Mouse (Mus musculus) urinary bladder, postnatal 4 days (tissue): ENCODE data around the gene Csnk1e.
A peak's percentile ranks its signal among the peaks of the same experiment; 100 is the strongest.

Experiments used
- DNase-seq, 2 experiments: peaks; one replicate each; pipeline ENCODE4 v3.0.0; 2021 to 2022; ENCODE audit warnings: low spot score in 2 of 2

Csnk1e gene

DNA sequence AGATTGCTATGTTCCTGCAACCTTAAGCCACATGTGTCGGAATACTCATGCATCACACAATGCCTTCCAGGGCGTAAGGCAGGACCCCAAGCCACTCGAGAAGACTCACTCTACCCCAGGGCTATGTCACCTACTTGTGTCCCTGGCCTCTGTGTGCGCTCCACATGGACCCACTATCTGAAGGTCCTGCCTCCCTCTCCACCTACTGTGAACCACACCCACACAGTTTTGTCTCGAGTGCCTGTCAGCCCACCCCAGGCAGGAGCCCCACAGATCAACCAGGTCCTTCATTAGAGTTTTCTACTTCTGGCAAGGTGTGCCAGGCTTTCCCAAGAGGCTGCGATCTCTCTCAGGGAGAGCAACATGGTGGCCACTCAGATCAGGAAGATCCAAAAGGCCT lies 60.1 kb downstream of the Csnk1e start:
- no peak for DNase-seq

DNA sequence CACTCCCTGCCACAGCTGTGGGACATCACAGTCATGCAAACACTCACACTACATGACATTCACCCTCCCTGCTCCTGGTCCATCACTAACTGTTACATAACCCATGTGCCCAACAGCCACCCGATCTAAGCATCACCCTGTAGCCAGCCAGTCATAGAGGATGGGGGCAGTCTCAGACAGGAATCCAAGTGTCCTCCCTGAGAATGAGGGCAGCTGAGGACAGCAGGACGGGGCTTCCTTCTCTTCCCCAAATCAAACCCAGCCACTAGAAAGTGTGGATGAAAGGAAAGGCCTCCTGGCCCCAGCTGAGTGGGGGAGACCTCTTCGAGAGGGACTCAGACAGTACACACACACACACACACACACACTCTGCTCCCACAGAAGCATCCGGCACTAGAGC lies 60.5 kb downstream of the Csnk1e start:
- DNase-seq = no peak

DNA sequence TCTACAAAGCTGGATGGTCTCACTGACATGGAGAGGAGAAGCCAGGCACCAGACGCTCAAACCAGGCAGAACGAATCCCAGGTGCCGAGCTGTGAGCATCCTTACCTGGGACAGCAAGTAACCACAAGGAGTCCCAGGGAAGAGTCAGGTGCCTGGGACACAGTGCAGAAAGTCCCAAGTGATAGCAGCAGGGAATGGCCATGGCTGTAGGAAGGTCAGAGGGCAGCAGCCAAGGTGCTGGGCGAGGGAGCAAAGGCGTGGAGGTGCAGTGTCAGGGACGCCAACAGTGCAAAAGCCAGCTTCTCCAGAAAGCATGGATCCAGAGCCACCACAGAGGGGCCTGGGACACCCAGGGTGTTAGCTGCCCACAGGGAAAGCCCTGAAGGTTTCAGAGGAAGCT lies 62.3 kb downstream of the Csnk1e start:
- DNase-seq = no peak

DNA sequence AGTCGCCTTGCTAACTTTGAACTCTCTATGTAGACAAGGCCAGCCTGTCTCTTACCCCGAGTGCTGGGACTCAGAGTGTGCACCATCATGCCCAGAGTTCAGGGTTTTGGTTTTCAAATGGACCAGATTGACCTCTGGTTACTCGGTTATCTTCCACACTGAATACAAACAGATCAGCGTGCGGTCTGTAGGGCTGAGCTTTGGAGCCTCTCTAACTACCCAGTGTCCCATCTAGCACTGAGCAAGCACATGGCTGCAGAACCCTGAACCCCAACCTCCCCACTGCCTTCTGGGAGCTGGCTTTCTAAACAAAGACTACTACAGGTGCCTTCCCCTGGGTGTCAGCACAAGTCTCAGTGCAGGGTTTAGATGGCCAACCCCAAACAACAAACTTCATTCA lies 62.8 kb downstream of the Csnk1e start:
- DNase-seq = no peak

DNA sequence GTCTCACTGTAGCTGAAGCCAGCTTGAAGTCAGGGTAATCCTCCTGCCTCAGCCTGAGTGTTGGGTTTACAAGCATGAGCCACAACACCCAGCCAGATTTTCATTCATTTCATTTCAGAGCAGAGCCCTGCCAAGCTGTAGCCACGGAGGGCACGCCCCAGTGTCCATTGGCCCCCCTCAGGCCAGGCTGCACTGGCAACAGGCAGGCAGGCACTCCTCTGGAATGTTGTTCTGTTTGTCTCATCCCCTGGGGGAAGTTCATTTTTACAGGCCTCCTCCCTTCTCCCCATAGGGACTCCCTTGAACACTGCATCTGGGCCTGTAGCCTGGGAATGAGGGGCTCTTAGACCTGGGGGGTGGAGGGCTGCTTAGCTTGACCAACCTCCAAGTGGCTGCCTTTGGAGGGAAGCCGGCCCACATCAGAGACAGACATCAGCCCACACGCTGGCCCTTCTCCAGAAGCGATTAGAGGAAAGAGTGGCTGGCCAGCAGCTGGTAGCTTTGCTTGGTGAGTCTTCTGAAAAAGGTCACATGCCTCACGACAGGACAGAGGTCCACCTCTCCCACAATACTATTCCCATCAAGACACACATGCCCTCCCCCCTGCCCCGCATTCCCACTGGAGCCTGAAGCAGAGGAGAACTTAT lies 63.8 kb downstream of the Csnk1e start:
- peak; percentile 72 to 75 for DNase-seq

DNA sequence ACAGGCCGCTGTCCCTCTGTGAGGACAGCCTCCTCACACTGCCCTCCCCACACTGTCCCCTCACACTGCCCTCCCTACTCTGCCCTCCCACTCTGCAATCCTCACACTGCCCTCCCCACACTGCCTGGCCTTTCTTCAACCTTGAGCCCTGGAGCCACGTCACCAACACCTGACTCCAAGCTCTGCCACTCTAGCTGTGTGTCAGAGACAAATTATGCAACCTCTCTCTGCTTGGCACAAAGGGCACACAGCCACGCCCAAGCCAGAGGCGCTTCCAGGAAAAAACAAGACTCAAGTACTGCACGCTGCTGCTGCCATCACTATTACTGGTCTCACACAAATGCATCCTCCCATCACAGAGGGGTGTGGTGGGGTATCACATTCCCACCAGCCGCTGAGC lies 64.9 kb downstream of the Csnk1e start:
- no peak for DNase-seq

DNA sequence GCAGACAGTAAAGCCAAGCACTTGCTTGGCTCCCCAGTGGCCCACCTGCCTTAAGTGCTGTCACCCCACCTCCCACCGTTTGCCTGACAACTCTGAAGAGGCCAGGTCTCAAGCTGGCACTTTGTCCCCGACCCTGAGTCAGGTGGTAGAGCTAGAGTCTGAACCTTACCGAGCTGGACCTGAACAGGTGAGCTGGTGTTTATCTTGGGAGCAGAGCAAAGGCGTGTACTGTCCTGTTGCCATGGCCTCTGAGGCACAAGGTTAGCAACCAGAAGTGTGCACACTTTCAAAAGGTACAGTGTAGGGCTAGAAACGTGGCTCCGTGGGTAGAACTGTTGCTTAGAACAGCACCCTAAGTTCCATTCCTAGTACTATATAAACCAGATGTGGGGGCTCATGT lies 67.2 kb downstream of the Csnk1e start:
- no peak for DNase-seq

DNA sequence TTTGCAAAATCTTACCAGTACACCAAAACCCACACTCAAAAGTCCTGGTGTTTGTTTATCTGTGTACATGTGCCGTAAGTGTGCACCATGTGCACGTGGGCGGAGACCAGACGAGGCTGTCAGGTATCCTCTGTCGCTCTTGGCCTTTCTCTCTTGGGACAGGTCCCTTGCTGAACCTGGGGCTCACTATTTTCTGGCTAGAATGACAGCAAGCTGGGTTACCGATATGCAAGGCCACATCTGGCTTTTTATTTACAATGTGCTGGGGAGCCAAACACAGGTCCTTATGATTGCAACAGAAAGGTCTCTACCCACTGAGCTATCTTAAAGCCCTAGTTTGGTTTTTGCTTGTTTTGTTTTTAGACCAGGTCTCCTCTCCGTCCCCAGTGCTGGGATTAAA lies 67.8 kb downstream of the Csnk1e start:
- DNase-seq = no peak

DNA sequence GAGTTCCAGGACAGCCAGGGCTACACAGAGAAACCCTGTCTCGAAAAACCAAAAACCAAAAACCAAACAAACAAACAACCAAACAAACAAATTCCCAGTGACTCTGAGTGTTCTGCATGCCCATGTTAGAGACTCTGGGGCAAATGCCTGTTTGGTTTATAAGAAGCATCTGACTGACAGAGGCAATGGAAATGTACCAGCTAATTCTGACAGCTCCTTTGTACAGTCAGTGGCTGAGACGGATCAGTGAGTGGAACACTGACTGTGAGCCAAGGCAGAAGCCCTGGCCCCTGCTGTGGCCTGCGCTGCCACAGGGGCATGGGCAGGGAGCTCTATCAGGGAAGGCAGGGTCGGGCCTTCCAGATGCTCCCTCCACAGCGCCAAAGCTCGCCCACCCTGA lies 68.3 kb downstream of the Csnk1e start:
- DNase-seq = no peak

DNA sequence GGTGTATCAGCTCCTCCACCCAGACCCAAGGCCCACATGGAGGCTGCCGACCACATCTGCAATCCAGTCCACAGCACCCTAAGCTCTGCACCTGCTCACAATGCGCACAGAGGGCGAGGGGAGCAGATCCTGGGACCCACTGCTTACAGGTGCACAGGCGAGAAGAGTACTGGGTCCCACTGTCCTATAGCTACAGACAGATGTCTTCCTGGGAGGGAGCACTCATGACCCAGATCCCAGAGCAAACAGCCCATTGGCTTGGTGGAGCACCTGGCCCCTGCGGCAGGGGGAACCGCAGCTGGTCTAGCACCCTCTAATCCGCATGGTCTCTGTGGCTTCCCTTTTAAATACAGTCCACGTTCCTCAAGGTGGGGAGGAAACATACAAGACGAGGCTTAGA lies 73.7 kb downstream of the Csnk1e start:
- no peak for DNase-seq

DNA sequence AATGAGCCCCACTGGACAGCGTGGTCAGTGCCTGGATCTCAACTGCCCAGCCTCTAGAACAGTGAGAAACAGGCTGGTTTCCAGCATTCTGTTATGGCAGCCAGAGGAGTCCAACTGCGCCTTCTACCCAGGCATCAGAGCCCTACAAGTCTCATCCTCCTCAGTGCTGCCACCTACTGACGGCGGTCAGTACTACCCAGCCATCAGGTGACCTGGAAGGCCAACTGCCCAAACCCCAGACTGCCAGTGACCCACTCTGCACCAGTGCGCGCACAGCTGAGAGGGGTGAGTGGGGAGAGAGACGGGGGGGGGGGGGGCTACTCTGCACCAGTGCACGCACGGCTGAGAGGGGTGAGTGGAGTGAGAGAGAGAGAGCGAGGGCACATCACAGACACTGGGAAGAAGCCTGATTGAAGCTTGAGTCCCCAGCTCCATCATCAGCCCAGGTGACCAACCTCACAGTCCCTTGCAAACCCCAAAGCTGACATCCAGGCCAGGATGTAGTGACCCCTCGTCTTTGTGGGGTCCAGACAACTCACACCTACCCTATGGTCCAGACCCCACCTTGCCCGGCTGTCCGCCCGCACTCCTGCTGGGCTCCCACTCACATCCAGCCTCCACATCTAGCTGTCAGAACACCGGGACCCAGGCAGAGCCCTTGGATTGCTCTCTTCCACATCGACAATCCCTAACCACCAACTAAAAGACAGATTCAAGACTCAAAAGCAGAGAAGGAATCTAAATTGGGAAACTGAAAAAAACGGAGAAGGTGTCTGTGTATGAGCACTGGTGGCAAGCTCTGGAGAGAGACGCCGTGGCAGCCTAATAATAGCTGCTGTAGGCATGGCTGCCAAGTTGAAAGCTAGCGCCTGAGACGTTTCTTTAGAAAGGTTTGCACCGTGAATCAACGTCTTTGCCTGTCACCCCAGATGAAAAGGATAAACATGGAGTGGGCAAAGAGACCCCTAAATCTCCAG lies 74.6 kb downstream of the Csnk1e start:
- peak in 1 of 2 experiments; percentile 77 for DNase-seq

DNA sequence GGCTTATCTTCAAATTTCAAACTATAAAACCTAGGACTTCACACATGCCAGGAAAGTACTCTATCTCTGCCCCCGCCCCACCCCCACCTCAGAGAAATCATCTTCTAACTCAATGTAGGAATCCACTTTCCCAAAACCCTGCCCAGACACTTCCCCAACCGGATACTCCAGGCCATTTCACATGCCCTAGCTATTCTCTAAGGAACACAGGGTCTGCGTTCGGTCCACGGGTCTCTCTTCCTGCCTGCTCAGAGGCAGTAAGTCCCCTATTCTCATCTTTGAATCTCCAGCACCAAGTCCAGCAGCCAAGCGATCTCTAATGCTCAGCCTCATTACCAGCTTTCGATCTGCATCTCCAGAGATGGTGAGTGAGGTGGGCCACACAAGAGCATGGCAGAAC lies 75.7 kb downstream of the Csnk1e start:
- no peak for DNase-seq

DNA sequence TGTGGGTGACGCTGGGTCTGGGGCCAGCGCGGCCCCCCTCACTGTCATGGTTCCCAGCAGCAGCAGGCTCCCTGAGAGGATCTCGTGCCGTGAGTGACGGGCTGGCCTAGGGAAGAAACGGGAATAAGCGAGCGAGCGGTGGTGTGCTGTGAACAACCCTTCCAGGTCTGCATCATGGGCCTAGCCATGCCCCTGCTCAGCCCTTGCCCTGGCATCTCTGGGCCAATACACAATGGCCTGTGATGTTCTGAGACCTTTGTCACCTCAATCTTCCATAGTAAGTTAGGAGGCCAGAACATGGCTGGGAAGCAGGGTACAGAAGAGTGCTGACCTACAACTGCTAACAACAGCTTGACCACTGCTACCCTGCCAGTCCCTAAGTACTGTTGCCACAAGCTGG lies 76.8 kb downstream of the Csnk1e start:
- no peak for DNase-seq

DNA sequence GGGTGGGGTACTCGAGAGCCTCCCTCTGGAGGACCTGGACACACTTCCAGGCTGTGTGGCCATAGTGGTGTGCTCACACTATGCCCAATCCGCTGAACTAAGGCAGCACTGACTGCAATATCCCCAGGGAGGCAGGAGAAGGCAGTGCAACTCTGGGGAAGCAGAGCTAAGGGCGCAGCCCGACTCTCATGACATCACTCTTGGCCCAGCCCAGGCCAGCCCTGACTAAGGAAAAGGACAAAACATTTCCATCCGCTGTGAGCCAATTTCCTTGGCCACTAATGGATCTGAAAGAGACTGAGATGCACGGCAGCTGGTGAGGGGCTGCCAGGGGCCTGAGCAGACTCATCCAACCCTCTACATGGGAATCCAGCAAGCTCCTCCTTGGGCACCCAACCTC lies 77.7 kb downstream of the Csnk1e start:
- peak; percentile 65 to 75 for DNase-seq

DNA sequence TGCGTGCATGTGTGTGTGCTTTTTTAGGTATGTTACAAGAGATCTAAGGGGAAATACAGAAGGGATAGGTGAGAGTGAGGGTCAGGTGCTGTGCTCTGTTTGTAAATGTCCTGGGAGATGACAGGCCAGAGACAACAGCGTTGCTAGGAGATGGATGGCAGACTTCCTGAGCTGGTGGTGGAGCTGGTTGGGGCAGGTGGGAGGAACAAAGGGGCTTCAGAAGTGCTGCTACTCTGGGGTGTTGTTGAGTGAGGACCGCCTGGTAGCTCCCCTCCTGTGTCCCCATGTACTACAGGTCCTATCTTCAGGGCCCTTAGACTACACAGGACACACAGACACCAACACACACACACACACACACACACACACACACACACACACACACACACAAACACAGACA lies 80.6 kb downstream of the Csnk1e start:
- DNase-seq = no peak

DNA sequence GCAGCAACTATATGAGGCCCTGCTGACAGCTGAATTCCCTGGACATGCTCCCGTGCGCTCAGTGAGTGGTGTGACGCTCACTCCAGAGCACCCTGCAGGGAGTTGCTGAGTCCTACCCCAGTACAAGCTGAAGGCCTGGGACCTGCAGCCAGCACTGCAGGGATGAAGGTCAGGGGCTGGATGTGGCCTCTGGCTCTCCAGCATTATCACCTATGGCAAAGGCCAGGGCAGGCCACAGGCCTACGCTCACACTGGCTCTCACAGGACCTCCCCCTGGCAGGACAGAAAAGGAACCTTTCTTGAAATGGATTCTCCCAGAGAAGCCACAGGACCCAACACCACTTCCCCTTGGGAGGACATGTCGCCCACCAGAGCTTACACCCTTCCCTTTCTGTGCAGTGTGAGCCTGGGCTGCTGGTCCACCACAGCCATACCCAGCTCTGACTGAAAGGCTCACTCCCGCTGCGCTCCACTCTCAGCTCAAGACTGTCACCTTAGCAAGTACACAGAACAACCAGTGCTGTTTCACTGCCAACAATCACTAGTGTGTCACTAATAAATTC lies 85.0 kb downstream of the Csnk1e start:
- no peak for DNase-seq

DNA sequence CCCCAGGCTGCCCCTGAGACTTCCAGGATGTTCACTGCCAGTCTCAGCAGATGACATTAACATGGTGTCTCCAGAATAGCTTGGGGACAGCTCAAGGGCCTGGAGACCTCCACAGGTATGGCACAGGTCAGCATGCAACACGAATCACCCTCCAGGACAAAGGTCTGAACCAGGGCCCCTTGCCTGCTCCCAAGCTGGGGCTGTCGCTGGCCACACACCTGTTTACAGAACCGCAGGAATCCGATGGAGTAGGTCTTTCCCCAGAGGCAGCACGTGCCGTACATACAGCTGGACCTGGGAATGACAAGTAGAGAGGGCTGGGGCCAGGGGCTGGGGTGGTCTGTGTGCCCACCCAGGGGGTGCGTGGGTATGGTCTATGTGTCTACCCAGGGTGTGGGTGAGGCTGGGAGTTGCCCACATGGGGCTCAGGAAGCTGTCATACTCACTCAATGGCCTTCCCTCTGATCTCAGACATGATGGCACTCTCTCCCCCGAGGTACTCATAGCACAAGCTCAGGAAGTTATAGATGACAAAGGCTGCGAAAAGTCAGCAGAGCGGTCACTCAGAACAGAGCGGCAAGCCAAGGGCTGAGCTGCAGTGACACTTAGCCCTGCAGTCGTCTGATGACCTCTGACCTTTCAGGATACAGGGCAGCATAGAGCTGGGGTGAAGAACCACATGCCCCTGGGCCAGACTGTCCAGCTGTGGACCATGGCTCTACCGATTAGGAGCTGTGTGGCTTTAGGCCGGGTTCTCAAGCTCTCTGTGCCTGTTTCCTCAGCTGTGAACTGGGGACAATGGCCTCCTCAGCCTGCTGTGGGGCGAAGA lies 85.7 kb downstream of the Csnk1e start:
- no peak for DNase-seq

DNA sequence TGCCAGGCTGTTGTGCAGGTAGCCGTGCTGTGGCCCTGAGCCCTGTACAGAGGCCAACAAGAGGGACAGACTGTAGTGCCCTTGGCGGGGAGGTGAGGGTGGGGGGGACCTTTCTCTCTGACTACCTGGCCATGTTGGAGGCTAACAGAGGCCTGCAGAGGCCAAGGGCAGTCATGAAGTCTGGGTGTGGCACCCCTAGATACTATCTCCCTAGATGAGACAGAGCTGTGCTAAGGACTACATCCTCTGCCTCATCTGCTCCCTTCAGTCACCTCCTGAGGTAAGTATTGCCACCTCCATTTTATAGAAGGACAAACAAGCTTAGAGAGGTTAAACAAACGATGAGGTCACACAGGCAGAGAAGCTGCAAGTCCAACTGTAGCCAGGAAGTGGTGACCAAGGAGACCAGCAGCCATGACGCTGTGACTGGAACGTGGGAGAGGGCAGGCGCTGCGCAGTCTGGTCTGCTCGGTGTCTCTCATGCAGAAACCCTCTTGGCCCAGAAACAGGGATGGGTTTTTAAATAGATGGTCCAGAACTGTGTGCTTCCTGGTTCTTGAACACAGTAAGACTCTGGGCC lies 86.4 kb downstream of the Csnk1e start:
- no peak for DNase-seq

DNA sequence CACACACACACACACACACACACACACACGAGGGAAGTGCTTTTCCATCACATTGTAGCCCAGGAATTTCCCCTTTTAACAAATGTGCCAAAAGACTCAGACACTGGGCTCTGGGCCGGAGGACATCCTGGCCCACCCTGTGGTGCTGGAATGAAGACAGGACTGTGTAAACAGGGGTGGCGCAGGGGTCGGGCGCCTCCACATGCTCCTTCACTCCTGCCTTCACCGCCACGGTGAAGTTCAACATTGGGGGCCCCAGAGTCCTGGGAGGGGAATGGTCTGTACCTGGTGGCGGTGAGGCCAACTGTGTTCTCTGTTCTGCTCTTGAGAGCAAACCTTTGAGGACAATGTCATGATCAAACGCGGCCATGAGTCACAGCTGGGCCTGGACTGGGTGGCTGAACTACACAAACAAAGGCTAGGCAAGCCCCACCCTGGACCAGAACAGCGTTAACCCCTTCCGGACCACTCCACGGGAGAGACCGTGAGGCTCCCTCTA lies 87.0 kb downstream of the Csnk1e start:
- DNase-seq = peak; percentile 69 to 75
